Mouse (Mus musculus): ENCODE measurements at regions not wholly inside any gene's neighbourhood (a gene's known extent, or its start where the extent isn't known, plus 50 kb on each side); places are given as distances from the start of the nearest gene placed in this dataset.

- DNase-seq = no peak
These were observed 276.3 kb upstream of the Fermt1 start for GRCm38 (mm10) chr2:133221762-133222556.

- DNase-seq = no peak
These were observed 289.6 kb upstream of the Fermt1 start for GRCm38 (mm10) chr2:133235175-133235920.

- DNase-seq = no peak
These were observed 299.8 kb upstream of the Bmp2 start for GRCm38 (mm10) chr2:133252131-133252530.

GRCm38 (mm10) chr2:133274424-133274823 is 277.5 kb upstream of the Bmp2 start:
- no peak for DNase-seq

- DNase-seq = no peak
These were observed 273.4 kb upstream of the Bmp2 start for GRCm38 (mm10) chr2:133278546-133278945.

GRCm38 (mm10) chr2:133279275-133279674 is 272.7 kb upstream of the Bmp2 start:
- no peak for DNase-seq

- DNase-seq = no peak
These were observed 269.3 kb upstream of the Bmp2 start for GRCm38 (mm10) chr2:133282692-133283091.

- no peak for DNase-seq
These were observed 268.2 kb upstream of the Bmp2 start for GRCm38 (mm10) chr2:133283709-133284108.

- no peak for DNase-seq
These were observed 257.8 kb upstream of the Bmp2 start for GRCm38 (mm10) chr2:133294136-133294535.

GRCm38 (mm10) chr2:133305936-133306335 is 246.0 kb upstream of the Bmp2 start:
- no peak for DNase-seq

- no peak for DNase-seq
These were observed 241.0 kb upstream of the Bmp2 start for GRCm38 (mm10) chr2:133311001-133311400.

GRCm38 (mm10) chr2:133326290-133327050 is 225.5 kb upstream of the Bmp2 start:
- no peak for DNase-seq

GRCm38 (mm10) chr2:133327653-133328052 is 224.3 kb upstream of the Bmp2 start:
- DNase-seq = no peak

- no peak for DNase-seq
These were observed 215.6 kb upstream of the Bmp2 start for GRCm38 (mm10) chr2:133336177-133336901.

- DNase-seq = no peak
These were observed 213.8 kb upstream of the Bmp2 start for GRCm38 (mm10) chr2:133338150-133338549.

- DNase-seq = no peak
These were observed 210.6 kb upstream of the Bmp2 start for GRCm38 (mm10) chr2:133341352-133341751.

GRCm38 (mm10) chr2:133345964-133346788 is 205.8 kb upstream of the Bmp2 start:
- DNase-seq = no peak

- DNase-seq = no peak
These were observed 205.1 kb upstream of the Bmp2 start for GRCm38 (mm10) chr2:133346789-133347424.

GRCm38 (mm10) chr2:133351306-133351705 is 200.7 kb upstream of the Bmp2 start:
- DNase-seq = no peak

- no peak for DNase-seq
These were observed 199.2 kb upstream of the Bmp2 start for GRCm38 (mm10) chr2:133352800-133353199.

- DNase-seq = no peak
These were observed 189.1 kb upstream of the Bmp2 start for GRCm38 (mm10) chr2:133362693-133363443.
